Mouse (Mus musculus) naive thymus-derived CD4-positive, alpha-beta T cell, adult 2 months (primary cell): ENCODE data around the gene Ankrd2.

Source experiments
- DNase-seq: peaks from one replicate; pipeline ENCODE4 v3.0.0-alpha.2; 2011; ENCODE audit warnings: low read depth

The Ankrd2 gene

GRCm38 (mm10) chr19:42035456-42036248 is at the start of gene Ankrd2:
Ankrd2 (plus strand) TSS chr19:42036000.
- peak; percentile 86 for DNase-seq

GRCm38 (mm10) chr19:41987206-41987605 is 48.6 kb upstream of the Ankrd2 start:
- DNase-seq = no peak

GRCm38 (mm10) chr19:41989810-41990209 is 46.0 kb upstream of the Ankrd2 start:
- DNase-seq = no peak

GRCm38 (mm10) chr19:41991926-41992477 is 43.8 kb upstream of the Ankrd2 start:
- no peak for DNase-seq

- DNase-seq = no peak
Measured at GRCm38 (mm10) chr19:41992971-41993370, 42.8 kb upstream of the Ankrd2 start.

- no peak for DNase-seq
Measured at GRCm38 (mm10) chr19:41993484-41993883, 42.3 kb upstream of the Ankrd2 start.

- DNase-seq = no peak
Measured at GRCm38 (mm10) chr19:41994023-41994422, 41.8 kb upstream of the Ankrd2 start.

- no peak for DNase-seq
Measured at GRCm38 (mm10) chr19:41995483-41995882, 40.3 kb upstream of the Ankrd2 start.

GRCm38 (mm10) chr19:41997090-41997489 is 38.7 kb upstream of the Ankrd2 start:
- DNase-seq = no peak

GRCm38 (mm10) chr19:41998770-41999548 is 36.8 kb upstream of the Ankrd2 start:
- DNase-seq = no peak

- DNase-seq = no peak
Measured at GRCm38 (mm10) chr19:41999688-42000283, 36.0 kb upstream of the Ankrd2 start.

GRCm38 (mm10) chr19:42000446-42000958 is 35.3 kb upstream of the Ankrd2 start:
- DNase-seq = no peak

- no peak for DNase-seq
Measured at GRCm38 (mm10) chr19:42001253-42001980, 34.4 kb upstream of the Ankrd2 start.

- no peak for DNase-seq
Measured at GRCm38 (mm10) chr19:42004258-42004657, 31.5 kb upstream of the Ankrd2 start.

GRCm38 (mm10) chr19:42005616-42006015 is 30.2 kb upstream of the Ankrd2 start:
- peak; percentile 30 for DNase-seq

GRCm38 (mm10) chr19:42006568-42006967 is 29.2 kb upstream of the Ankrd2 start:
- DNase-seq = no peak

GRCm38 (mm10) chr19:42008586-42008985 is 27.2 kb upstream of the Ankrd2 start:
- DNase-seq = no peak

- DNase-seq = no peak
Measured at GRCm38 (mm10) chr19:42009067-42009466, 26.7 kb upstream of the Ankrd2 start.

- no peak for DNase-seq
Measured at GRCm38 (mm10) chr19:42010436-42010835, 25.4 kb upstream of the Ankrd2 start.

GRCm38 (mm10) chr19:42011123-42011522 is 24.7 kb upstream of the Ankrd2 start:
- no peak for DNase-seq

GRCm38 (mm10) chr19:42014231-42014825 is 21.5 kb upstream of the Ankrd2 start:
- DNase-seq = no peak
